Comparison of ENCODE assay signal across 12 mouse cellular contexts in genomic region chr2:6707276-6707675, GRCm38 (mm10).
DNase-seq lines count a peak whose midpoint lies in the region; ATAC-seq and TF ChIP-seq lines count a peak whose summit lies in the region.
"Had no signal": no experiment of that assay in that cellular context is flagged by ENCODE, and none has a peak within 500 bp of the region (broad histone marks: within the 10 kb centered on the region; RNA-seq: fewer than 3 reads in every experiment).

No protein-coding gene starts in this region.

- H3K27me3 ChIP-seq in G1E (ENCODE audit: insufficient read depth, low read length): no peaks in the 10 kb centered on the region
- no peaks in the 10 kb centered on the region for H3K27me3 ChIP-seq in small intestine, adult 2 months (ENCODE audit: control insufficient read depth, insufficient read depth, low read length)
- H3K27me3 ChIP-seq: embryonic facial prominence, embryonic 12.5 days; lung, embryonic 15.5 days had no signal

- TF ChIP-seq CTCF in left cerebral cortex, adult 2 months (IDR thresholded peaks at IDR 0.05): no peak
- TF ChIP-seq CTCF in G1E (IDR thresholded peaks at IDR 0.05; ENCODE audit: low read depth, low read length): no peak
- TF ChIP-seq CTCF in small intestine, adult 2 months (IDR thresholded peaks at IDR 0.05; ENCODE audit: extremely low read depth, insufficient read length, insufficient replicate concordance, low read depth, low read length): no peak

- no peak overlapping the region for H3K27ac ChIP-seq in left cerebral cortex, adult 2 months
- H3K27ac ChIP-seq in small intestine, adult 2 months (ENCODE audit: insufficient read depth, low read depth, low read length): peak overlapping the region; percentile 74
- H3K27ac ChIP-seq: embryonic facial prominence, embryonic 12.5 days; lung, embryonic 15.5 days had no signal

- TF ChIP-seq POLR2A in small intestine, adult 2 months (IDR thresholded peaks at IDR 0.05; ENCODE audit: low read depth, low read length): no peak

- intact Hi-C loops in left cerebral cortex, adult 2 months (cut with DNase I): no loop called here
- intact Hi-C loops in left cerebral cortex, postnatal 25 days (cut with DNase I): no loop called here

- DNase-seq in left cerebral cortex, adult 2 months (ENCODE audit: extremely low spot score in 1 of 2, low spot score in 2 of 2): peak; percentile 7 to 8
- DNase-seq in left cerebral cortex, postnatal 25 days (ENCODE audit: low spot score in 2 of 2): no peak
- no peak for DNase-seq in G1E (ENCODE audit: low spot score)
- no peak for DNase-seq in testis, postnatal 14 days (ENCODE audit: low spot score)
- DNase-seq in adrenal gland, adult 18-20 months (ENCODE audit: low spot score in 2 of 2): no peak
- no peak for DNase-seq in ovary, postnatal 14 days (ENCODE audit: low spot score)
- DNase-seq: adrenal gland, adult 2 months; kidney, postnatal 14 days had no signal

- peaks cover 4% of the 10 kb centered on the region; the same call in 1 of the 2 replicates for H3K4me1 ChIP-seq in G1E (ENCODE audit: insufficient read depth, low read depth, low read length)
- H3K4me1 ChIP-seq in small intestine, adult 2 months (ENCODE audit: control insufficient read depth, insufficient read depth, insufficient read length, low read length): peaks cover 7% of the 10 kb centered on the region; the same call in 1 of the 2 replicates
- H3K4me1 ChIP-seq: lung, embryonic 15.5 days had no signal

- H3K9me3 ChIP-seq in G1E (replicated peaks): no peaks in the 10 kb centered on the region
- H3K9me3 ChIP-seq: embryonic facial prominence, embryonic 12.5 days; lung, embryonic 15.5 days had no signal

- ATAC-seq in G1E (ENCODE audit: extremely low read depth, insufficient number of reproducible peaks, low FRiP score, poor library complexity, severe bottlenecking): peak; percentile 63
- peak; percentile 83 to 84 for ATAC-seq in hematopoietic stem cell, adult 5-6 weeks (replicated peaks in 1 of 2; ENCODE audit: insufficient read depth in 1 of 2, low FRiP score in 2 of 2, low TSS enrichment in 1 of 2, low read depth in 1 of 2, poor library complexity in 2 of 2, severe bottlenecking in 2 of 2)

- H3K4me3 ChIP-seq in left cerebral cortex, adult 2 months: no peak overlapping the region
- H3K4me3 ChIP-seq in G1E (ENCODE audit: low read depth, low read length): no peak overlapping the region
- H3K4me3 ChIP-seq in small intestine, adult 2 months (ENCODE audit: low read depth, low read length): no peak overlapping the region
- H3K4me3 ChIP-seq: embryonic facial prominence, embryonic 12.5 days; lung, embryonic 15.5 days had no signal

- 55% methylated on average over 2 of the region's 2 CpGs for WGBS in small intestine, adult 2 months

- H3K36me3 ChIP-seq in G1E (replicated peaks): no peaks in the 10 kb centered on the region
- H3K36me3 ChIP-seq in small intestine, adult 2 months (ENCODE audit: control insufficient read depth, insufficient read depth, low read length): no peaks in the 10 kb centered on the region
- H3K36me3 ChIP-seq: embryonic facial prominence, embryonic 12.5 days; lung, embryonic 15.5 days had no signal

Comparison
In these comparisons a context has a peak if more than half of its experiments do, and no peak if none do; other contexts are left out.
1. DNase-seq: peak in left cerebral cortex, adult 2 months (2 of 2); none in left cerebral cortex, postnatal 25 days (0 of 2), G1E (single experiment), testis, postnatal 14 days (single experiment), adrenal gland, adult 18-20 months (0 of 2) and ovary, postnatal 14 days (single experiment).